Mouse (Mus musculus) cortical plate, adult 2 months (tissue): ENCODE data around the gene Atxn7l2.

Experiments used
- CTCF ChIP-seq: fragments of 200-500 bp; IDR thresholded peaks from 2 replicates; pipeline ENCODE4 v1.5.1; 2011; ENCODE audit warnings: mild to moderate bottlenecking, control low read depth, low read length; ENCODE audit not compliant: insufficient read depth; ENCODE audit errors: extremely low read depth
- POLR2A ChIP-seq: fragments of 200-500 bp; IDR thresholded peaks from 2 replicates; pipeline ENCODE4 v1.6.1; 2011; ENCODE audit warnings: mild to moderate bottlenecking, low read length, control low read depth; ENCODE audit not compliant: insufficient read depth; ENCODE audit errors: extremely low read depth

DNA sequence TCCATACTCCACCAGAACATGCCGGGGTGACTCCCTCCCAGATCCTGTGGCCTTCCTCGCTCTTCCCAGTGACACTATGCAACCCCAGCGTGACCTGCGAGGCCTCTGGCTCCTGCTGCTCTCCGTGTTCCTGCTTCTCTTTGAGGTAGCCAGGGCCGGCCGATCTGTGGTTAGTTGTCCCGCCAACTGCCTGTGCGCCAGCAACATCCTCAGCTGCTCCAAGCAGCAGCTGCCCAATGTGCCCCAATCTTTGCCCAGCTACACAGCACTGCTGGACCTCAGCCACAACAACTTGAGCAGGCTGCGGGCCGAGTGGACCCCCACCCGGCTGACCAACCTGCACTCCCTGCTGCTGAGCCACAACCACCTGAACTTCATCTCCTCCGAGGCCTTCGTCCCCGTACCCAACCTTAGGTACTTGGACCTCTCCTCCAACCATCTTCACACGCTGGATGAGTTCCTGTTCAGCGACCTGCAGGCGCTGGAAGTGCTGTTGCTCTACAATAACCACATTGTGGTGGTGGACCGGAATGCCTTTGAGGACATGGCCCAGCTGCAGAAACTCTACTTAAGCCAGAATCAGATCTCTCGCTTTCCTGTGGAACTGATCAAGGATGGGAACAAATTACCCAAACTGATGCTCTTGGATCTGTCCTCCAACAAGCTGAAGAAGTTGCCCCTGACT, 23.5 kb downstream of the Atxn7l2 start:
- TF ChIP-seq CTCF (no peak), POLR2A (no peak)
